Mouse (Mus musculus): ENCODE data around the gene Sys1.

Sys1 gene

DNA sequence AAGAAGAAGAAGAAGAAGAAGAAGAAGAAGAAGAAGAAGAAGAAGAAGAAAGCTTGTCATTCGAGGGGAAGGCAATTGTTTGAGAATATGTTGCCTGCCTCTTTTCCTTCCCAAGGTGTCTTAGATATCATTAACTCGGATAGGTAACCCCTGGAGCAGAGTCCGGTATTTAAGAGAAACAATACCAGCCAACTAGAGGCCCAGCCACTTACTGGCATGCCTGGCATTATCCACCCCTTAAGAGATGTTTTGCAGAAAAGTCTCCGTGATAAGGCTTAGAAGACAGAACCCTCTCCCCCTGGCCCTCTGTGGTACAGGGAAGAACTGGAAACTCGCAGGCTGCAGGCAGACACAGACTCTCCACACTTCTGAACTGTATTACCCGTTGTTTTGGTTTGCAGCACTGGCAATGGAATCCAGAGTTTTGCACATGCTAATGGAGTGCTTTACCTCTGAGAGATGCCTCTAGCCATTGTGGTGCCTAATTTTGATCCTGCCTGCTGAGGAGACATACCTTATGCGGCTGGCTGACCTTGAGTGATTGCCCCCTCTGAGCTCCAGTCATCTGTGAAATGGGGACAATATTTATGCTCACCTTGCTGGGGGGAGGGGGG lies 2.8 kb upstream of the Sys1 start:
- DNase-seq, result peak in 1 of 2 experiments; percentile 66

DNA sequence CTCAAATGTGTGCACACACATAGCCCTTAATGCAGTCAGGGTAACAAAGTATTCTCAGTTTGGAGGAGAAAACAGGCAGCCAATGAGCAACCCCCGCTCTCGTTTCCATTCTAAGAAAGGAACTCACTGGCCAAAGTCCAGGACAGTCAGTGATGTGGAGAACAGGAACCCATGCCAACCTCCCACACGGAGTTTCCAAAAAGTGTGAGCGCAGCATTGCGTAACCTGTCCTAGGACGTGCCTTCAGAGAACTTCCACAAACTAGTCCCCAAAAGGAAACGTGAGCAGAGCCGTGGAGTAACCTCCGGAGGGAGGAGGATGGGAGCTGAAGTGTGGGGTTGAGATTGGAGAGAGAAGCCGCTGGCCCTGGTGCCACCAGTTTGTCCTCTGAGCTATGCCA lies 1.9 kb upstream of the Sys1 start:
- peak; percentile 96 for DNase-seq

DNA sequence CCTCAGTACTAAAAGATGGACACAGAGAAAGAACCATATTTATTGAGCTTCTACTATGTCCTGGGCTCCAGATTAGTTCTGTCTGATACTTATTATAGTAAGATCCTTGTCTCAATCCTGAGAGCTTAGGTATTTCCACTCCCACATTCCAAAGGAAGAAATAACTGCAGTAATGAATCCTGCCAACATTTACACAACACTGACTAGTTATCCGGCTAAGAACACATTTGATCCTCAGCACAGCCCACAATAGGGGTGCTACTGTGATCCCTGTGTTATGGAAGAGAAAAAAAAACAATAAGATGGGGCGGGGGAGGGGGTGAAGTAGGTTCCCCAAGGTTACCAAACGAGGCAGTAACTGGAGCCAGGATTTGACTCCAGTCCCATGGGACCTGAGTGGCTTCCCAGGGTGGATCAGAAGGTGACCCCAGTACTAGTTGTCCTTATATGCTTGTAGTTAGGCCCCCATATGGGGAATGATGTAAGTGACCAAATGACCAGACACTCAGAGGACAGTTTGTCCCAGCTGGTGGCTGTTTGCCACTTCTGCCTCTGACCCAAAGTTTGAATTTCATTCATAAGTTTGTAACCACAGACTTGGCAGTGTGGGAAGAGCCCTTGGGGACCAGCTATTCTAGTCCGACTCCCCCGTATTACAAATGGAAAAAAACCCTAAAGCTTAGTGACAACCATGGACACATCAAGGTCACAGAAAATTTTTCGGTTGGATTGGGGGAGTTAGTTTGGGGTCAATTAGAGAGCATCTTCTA lies 1.2 kb upstream of the Sys1 start:
- peak; percentile 49 to 51 for DNase-seq

DNA sequence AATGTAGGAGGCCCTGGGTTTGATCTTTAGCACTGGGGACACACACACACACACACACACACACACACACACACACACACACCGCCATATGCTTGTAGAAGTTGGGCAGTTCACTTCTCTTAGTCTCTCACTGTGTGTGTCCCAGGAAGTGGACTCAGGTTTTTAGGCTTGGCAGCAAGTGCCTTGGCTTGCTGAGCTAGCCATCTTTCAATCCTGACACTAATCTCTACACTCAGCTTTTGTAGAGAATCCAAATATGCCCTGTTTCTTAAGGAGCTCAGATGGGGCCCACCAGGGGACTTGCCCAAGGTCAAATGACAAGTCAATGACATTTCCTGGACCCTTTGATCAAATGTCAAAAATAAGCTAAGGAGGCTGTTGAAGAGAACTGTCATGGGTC lies 351 bp upstream of the Sys1 start:
- DNase-seq, result no peak

DNA sequence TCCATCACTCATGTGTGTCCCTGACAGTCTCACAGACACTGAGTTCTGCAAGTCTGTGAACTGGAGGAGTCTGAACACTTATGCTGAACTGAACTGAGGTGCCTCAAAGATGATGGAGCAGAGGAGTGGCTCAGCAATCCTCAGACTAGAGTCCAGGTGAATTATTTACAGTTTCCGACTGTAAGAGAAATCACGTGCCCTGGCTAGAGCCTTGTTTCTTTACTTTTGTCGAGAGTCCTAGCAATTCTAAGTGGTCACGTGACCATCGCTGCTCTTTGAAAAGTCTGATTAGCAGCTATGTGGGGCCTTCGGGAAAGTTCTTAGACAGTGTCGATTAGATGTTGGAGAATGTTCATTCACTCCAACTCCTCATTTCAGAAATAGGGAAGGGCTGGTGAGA lies 1.2 kb downstream of the Sys1 start:
- peak; percentile 83 to 90 for DNase-seq

DNA sequence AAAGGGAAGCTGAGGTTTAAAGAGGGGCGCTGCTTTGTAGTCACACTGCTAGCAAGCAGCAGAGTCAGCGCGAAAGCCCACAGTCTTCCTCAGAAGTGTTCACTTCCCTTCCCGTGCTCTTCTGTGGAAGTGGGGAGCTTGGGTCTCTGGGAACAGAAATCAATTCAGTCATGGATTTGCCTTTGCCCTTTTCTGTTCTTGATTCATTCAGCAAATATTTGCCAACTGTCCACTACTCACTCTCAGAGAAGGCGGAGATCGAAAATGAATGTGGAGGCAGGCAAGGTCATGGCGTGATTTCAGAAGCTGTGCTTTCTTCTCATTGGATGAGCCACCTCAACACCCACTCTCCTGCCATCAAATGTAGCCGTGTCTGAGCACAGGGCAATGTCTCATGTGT lies 1.8 kb downstream of the Sys1 start:
- peak; percentile 59 to 70 for DNase-seq

DNA sequence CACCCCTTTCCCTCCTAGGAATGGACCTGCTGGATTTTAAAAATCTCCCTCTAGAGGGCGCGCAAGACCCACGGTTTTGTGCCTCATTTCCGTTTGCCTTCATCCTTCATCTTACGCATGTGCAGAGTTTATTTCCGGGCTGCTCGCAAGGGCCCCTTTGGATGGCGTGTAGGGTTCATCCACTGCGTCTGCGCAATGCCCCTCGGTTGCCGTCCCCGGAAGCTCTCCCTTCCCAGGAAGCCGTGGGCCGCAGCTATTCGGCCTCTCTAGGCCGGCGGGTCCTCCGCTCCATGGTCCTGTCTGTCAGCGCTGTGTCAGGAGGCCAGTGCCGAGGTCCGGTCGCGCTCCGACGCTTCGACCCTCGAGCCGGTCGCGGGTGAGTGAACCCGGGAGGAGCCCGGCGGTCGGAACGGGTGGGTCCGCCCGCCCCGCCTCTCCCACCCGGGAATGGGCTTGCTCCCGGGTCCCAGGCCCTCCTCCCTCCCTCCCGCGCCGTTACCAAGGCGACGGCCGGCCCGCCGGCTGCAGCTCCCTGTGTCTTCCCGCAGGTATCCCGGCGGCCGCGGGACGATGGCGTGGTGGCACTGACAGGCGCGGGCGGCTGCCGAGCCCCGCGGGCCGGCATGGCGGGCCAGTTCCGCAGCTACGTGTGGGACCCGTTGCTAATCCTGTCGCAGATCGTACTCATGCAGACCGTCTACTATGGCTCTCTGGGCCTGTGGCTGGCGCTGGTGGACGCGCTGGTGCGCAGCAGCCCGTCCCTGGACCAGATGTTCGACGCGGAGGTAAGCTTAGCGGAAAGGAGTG lies 4.2 kb downstream of the Sys1 start, which contains the start of gene Gm20458:
Gene Gm20458 (plus strand): TSS at position 223 of the 807 bp plus-strand sequence.
- DNase-seq, result peak; percentile 96 to 99

DNA sequence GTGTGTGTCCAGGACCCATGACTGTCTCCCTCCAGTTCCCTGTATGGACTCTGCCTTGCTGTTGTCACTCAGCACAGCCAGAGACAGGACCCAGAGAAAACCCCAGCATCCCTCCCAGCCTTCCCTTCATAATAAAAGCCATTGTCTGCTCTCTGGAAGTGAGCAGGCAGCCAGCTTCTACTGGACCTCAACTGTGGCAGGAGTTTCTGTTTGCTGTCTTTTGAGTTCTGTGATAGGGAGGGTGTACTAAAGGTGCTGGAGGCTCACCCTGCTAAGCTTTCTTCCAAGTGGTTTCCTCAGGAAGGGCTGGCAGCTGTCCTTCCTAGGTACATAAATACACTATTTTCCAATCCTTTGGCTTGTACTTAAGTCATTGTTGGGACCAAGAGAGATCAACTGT lies 8.4 kb downstream of the Sys1 start:
- DNase-seq, result no peak

DNA sequence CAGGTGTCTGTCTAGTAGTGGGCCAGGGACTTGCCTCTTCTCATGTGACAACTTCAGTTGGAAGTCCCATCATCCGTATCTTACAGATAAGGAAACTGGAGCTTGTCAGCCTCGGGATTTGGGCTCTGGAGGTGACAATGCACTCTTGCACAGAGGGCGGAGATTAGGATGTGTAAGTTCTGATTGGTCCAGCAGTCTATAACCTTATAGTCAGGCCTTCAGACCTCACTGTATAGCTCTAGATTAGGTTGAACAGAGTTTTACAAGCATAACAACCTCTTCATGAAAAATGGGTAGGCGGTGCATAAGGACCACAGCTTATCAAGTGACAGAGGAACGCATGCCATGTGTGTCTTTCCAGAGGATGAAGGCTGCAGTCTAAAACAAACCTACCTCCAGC lies 10.0 kb downstream of the Sys1 start:
- no peak for DNase-seq

DNA sequence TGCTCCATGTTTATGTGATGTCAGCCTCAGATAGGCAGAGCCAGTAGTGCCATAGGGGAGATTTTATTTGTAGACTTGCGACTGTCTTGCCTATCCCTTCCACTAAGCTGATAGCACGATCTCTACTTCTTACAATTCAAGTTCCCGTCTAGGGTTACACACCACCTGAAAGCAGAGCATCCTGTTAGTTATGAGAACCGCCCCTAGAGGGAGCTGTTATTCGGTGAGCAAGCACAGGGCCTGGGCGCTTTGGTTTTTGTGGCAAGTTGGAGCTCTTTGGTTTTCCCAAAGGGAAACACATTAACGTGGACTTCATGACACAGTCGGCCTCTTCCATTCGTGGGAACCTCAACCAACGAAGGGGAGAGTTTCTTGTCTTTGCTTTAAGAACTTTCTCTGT lies 13.5 kb downstream of the Sys1 start:
- DNase-seq, result peak; percentile 57 to 78

DNA sequence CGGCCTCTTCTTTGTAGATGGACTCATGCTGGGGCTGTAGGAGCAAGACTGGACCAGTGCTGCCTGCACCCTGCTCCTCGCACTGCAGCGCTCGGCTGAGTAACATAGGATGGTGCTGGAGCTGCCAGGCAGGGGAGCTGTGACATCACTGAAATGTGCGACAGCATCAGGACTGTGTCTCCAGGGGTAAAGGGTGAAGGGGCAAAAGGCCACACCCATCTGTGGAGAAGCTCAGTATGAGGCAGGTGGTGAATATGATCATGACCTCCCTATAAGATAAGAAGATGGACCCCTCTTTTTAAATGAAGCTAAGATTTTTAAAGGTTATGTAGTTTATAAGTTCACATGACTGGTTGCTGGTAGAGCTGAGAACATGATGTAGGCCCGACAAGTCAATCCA lies 16.9 kb downstream of the Sys1 start, which contains the start of gene Trp53tg5:
Gene Trp53tg5 (minus strand): TSS at position 101 of the 400 bp plus-strand sequence.
- no peak for DNase-seq

DNA sequence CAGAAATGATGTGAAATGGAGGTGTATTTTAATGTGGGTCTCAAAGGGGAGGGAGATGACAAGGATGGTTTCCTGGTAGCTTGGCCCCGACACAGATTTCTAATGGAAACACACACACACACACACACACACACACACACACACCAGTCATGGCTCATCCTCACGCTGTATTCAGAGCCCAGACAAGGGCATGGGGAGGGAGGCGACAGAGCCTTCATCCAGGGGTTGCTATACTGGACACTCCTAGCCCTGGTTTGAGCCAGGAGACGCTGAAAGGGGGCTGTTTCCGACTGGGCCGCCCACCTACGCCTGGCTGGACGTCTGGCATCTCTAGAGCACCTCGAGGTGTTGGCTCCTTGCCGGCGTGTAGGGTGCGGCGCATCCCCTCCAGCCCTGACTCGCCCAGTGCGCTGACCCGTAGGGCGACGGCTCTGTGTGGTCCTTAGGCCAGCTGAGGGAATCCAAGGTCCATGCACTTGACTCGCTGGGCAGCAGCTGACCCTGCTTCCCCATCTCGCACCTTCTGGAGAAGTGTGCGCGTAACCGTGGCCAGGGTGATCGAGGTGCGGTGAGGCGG lies 29.0 kb downstream of the Sys1 start, which contains the start of gene Dbndd2:
Gene Dbndd2 (plus strand): TSS at position 426 of the 577 bp plus-strand sequence.
- DNase-seq, result peak; percentile 59 to 72

DNA sequence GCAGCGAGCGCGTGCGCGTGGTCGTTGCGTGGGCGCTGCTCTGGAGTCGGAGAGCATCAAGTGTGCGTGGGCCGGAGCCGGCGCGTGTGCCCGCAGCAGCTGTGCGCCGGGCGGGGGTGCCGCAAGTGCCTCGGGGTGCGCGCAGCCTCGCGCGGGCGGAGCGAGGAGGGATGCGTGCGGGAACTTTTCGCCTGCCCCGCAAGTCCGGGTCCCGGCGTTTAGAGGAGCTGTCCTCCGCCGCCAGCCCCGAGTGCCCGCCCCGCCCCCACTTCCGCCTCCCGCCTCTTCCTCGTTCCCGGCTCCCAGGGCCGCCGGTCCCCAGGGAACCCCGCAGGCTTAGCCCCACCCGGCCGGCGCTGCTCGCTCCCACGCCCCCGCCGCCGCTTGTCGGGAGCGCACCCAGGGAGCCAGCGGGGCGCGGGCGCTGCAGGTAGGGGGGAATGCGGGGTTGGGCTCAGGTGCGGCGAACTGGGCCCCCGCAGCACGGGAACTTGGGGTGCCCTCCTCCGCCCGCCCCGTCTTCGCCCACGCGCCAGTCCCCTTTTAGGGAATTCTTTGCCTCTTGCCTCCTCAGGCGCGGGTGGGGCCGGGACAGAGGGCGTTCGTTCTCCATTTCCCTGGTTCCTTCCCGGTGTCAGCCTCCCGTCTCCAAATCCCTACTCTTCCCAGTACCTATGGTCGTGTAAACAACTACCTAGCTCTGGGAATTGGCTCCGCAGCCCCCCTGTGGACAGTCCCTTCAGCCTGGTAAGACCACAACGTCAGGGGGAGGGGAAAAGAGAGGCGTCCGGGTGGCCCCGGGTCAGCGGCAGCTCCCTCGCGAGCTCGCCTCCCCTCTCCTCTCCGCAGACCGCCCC lies 29.7 kb downstream of the Sys1 start:
- DNase-seq, result peak; percentile 30 to 49

DNA sequence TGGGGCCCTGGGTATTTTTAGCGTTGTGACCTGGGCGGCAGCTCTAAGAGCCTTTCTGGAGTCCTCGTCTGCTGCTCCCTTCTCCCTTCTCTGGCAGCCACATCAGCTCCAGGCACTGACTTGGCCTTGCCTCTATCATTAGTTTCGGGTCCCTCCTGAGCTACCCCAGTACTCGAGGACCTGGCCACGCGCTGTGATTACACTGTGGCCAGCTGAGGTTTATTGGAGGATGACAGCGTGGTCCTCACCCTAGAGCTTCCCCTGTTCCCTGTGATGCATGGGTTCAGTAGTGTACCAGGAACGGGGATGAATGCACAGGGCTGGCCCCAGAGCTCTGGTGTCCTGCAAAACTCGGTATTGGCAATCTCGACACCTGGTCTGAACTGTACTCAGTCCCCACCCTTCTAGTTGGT lies 30.4 kb downstream of the Sys1 start:
- no peak for DNase-seq

DNA sequence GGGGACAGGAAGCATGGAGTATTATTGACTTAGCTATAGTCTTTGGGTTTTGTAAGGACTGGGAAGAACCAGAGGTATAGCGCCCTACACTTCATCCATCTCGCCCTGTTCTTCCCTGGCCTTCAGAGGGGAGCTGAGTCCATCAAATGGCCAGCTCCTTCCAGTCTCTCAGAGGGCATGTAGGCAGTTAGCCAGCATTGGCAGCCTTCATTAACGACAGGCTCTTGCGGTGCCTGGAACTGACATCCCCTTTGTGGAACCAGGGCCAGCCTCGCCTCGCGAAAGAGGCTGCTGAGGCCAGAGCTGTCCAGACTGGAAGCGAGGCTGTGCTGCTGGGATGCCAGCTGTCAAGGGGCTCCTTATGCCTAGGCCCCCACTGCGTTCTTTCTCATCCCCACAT lies 31.0 kb downstream of the Sys1 start:
- no peak for DNase-seq

DNA sequence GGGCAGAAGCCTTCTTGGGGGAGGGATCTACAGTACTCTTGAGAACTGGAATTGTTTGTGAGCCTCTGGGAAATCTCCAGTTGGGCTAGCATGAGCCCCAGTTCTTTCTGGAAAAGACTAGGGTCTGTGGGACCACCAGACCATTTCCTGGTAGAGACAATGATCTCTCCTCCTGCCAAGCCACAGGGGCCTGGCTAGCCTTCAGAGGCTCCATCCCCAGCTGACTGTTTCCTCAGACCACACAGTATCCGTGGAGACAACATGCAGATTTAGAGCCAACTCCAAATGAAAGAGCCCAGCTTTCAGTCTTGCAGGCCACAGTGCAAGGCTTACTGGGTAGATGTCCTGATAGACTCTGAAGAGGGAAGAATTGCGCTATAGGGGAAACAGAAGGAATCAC lies 37.4 kb downstream of the Sys1 start:
- no peak for DNase-seq

DNA sequence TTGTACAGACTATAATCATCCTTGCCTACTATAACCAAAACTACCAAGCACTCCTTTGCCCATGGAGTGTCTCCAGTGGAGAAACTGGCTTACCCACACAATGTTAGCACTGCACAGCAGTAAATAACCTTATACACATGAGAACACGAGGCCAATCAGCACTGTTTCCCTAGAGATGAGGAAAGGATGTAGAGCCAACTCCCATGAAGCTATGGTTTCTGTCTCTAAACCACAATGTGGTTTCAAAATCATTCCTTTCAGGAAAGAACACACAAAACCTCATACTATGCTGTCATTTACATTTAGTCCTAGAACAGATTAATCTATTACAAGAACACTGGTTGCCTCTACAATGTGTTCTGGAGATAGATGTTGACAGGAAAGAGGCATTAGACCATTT lies 39.6 kb downstream of the Sys1 start:
- no peak for DNase-seq

DNA sequence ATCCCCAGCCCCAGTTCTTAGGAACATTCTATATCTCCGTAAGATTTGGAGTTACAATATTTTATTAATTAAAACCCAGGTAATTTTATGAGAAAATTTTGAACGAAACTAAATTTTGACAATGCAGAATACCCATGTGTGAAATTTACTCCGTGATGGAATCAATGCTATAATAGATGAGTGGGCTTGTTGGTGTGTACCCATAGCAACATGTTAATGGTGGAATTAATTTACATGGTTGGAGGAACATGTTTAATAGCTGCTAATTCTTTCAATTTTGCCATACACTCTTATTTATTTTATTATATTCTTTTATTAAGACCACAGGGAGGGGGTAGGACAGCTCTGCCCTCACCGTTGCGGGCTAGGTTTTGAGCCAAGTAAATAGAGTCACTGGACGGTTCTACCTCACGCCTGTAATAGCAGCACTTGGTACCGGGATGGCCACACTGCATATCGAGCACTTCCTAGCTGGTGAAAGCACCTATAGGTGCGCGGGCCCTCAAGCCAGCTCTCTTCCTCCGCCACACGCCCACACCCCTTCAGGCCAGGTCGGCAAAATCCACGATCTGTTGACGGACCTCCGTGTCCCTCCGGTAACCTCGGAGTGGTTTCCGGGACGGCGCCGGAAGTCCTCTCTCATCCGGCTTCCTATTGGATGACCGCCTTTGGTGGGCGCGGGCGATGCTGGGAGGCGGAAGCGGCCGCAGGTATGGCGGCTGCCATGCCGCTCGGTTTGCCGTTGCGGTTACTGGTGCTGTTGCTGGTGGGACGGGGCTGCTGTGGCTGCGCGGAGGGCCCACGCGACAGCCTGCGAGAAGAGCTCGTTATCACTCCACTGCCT lies 40.3 kb downstream of the Sys1 start, which contains the start of gene Pigt:
Gene Pigt (plus strand): TSS at position 674 of the 844 bp plus-strand sequence.
- DNase-seq, result peak; percentile 85 to 88

DNA sequence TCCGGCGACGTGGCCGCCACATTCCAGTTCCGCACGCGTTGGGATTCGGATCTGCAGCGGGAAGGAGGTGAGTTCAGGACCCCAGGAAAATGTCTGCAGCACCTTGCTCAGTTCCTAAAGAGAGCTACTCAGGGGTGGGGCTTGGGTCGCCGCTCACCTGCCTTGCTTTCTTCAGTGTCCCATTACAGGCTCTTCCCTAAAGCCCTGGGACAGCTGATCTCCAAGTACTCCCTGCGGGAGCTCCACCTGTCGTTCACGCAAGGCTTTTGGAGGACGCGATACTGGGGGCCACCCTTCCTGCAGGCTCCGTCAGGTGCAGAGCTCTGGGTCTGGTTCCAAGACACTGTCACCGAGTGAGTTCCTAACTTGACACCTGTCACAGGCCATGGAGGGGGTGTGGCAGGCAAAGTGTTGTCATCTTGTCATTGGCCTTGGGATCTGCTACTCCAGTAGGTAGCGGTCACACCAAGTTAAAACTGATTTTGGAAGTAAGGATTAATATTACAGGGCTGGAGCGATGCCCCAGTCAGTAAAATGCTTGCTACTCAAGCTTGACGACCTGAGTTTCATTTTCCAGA lies 41.0 kb downstream of the Sys1 start:
- no peak for DNase-seq

DNA sequence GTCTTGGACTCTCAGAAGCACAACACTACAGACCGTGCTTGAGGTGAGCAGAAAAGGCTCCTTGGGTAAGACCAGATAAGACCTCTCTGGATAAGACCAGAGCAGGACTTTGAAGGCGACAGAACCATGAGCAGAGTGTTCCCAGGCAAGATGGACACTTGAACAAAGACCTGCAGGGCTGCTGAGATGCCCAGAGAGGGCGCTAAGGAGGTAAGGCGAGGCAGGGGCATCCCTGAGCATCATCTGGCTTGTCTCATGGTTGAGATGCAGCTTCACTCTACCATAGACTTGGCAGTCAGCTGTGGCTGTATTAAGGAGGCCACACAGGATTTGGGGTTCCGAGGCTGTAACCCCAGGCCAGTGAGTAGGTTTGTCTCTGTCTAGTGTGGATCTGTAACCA lies 42.6 kb downstream of the Sys1 start:
- no peak for DNase-seq

DNA sequence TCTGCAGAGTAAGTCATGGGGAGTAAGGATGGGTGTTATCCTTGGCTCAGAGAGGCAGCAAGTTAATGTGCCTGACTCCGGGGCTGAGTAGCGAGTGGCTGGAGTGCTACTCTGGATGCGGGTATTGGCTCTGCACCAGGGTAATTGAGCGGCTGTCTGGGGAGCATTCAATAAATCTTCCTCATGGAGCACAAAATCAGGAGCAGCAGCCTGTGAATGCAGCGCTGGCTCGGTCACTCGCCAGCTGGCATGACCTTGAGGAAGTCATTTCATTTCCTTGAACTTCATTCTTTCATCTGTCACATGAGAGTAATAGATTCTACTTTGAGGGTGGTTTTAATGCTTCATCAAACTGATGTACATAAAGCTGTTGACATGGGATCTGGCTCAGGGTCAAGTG lies 43.7 kb downstream of the Sys1 start:
- peak in 1 of 2 experiments; percentile 71 for DNase-seq
